Mouse (Mus musculus): ENCODE results near the gene Zar1.
"Not testable (repeated sequence)": the region's sequence is repeated elsewhere in the genome, so short reads cannot be mapped to it uniquely, and the experiment has no call there.

Gene Zar1

DNA sequence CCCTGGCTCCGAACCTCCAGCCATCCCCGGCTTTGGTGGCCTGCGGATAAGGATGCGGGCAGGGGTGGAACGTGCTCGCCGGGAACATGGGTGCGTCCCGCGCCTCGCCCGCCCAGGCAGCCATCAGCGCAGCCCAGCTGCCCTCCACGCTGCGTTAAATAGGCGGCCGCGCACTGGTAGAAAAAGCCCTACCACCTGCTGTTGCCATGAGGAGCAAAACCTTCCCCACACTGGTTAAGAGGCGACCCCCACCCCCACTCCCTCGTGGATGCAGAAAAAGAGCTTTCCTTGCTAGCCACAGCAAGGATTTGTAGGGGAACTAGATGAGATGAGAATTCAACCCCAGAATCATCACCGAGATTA is at the start of gene Zar1:
Gene Zar1 (minus strand): TSS at position 285 of the 363 bp plus-strand sequence.
- not testable (repeated sequence) for DNase-seq (ENCODE audit: low read depth, low spot score)

DNA sequence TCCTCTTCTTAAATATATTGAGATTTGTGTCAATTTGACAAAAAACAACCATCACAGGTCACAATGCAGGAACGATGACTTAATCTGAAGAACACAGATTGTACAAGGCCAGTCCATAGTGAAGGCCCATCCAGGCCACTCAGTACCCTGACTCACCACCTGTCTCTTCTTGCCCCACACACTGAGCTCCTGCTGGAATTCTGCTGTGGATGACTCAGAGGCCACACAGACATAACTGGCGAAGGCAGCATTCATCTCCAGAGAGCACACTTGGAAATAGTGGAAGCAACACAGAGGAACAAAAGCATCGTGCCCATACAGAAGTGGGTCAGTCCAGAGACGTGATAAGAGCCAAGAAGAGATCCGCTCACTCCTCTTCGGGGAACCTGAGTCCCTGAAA is 49.0 kb upstream of the Zar1 start:
- no peak for DNase-seq (ENCODE audit: low read depth, low spot score)

DNA sequence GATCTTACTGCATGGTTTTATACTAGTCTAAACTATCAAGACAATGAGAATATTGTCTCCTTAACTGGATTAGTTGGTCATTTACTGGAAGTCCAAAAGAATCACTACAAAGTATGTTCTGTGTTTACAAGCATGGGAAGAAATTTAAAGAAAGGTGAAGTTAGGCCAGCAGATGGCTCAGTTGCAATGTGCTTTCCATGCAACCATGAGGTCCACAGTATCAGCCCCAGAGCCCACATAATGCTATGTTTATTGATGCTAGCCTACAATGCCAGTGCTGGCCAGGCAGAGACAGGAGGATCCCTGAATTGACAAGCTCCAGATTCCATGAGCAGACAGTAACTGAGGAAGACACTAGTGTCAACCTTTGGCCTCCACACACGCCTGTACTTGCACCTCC is 40.0 kb upstream of the Zar1 start:
- no peak for DNase-seq (ENCODE audit: low read depth, low spot score)

DNA sequence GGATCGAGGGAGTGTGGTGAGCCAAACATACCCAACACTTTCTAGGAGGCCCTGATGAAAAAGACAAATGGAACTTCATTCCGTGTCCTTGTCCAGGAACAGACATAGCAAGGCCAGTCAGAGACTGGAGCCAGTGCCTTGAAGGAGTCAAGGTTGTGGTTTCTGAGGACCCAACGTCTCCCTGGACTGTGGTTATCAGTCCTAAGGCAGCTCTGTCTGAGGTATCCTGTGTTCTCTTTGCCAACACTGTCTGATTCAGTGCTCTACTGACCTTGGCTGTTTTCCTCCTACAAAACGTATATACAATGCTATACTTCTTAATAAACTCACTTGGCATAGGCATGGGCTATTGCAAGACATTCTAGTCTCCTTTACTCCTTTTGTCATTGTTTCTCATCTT is 36.4 kb upstream of the Zar1 start:
- no peak for DNase-seq (ENCODE audit: low read depth, low spot score)

DNA sequence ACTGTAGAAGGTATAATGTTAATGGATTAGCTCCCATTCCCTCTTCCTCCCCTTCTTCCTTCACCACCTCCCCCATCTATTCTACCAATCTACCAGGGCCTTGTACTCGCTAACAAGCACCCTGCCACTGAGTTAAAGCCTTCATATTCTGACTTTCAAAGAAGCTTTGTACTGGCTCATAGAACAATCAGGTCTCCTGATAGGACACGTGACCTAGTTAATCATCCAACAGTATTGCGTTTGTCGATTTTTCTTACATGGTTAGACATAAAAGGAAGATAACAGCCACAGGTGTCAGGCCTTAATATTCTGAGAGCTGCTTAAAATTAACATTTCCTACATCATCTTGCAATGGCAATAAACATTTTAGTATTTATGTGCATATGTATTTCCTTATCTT is 22.1 kb upstream of the Zar1 start:
- DNase-seq (ENCODE audit: low read depth, low spot score) = no peak

DNA sequence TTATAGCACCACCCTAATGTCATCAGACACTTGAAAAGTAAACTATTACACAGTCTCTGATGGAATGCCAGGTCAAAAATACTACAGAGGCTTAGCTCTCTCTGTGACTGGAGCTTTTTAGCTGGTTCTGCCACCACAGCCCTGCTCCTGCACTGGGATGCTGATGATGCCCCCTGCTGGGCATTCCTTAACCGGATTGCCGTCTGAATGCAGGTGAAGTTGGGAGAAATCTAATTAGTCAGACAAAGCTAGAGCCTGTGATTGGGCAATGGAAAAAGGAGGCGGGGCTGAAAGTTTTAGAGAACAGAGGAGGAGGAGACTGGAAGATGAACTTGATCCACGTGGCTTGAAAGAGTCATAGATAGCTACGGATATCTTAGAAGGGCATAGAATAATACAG is 20.0 kb upstream of the Zar1 start:
- peak; percentile 2 for DNase-seq (ENCODE audit: low read depth, low spot score)

DNA sequence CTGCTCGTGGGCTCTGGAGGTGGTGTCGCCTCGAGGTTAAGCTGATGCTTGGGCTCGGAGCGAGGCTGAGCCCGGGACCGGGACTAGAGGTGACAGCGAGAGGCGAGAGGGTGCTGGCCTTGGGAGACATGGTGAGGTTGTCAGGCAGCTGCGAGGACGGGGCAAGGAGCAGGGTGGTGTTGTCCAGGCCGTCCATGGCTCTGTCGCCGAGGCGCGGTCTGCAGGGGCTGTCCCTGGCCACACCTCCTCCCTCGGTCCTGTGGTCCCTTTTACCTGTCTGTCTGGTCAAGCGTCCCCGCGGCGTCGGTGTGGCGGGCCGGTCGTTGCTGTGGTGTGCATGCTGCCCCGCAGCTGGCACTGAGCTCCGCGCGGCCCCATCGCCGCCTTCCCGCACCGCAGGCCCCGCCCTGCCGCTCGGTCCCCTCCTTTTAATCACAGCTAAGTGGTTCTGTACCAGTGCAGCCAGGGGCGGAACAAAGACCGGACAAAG is 6.2 kb upstream of the Zar1 start, which contains the start of gene Gm5868:
Gene Gm5868 (minus strand): TSS at position 360 of the 490 bp plus-strand sequence.
- no peak for DNase-seq (ENCODE audit: low read depth, low spot score)

DNA sequence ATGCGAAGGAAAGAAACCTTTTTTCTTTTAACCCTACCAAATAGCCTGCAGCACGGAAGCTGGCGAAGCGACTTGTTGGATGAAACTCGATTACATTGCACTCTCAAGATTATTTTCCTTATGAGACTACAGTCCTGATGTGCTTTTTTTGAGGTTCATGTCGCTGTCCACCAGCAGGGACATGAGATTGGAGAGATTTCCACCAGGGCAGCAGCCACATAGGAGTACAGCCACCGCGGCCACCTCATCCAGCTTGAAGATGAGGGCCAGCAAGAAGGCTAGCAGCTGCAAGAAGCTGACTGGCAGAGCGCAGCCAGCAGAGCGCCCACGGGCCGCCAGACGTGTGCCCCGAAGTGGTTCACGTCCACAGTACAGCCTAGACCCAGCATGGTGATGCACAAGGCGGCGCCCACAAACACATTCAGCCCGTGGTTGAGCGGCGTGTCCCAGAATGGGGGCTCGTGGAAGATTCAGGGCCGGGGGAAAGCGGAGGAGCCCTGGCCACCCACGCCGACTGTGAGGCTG is 5.7 kb upstream of the Zar1 start:
- not testable (repeated sequence) for DNase-seq (ENCODE audit: low read depth, low spot score)

DNA sequence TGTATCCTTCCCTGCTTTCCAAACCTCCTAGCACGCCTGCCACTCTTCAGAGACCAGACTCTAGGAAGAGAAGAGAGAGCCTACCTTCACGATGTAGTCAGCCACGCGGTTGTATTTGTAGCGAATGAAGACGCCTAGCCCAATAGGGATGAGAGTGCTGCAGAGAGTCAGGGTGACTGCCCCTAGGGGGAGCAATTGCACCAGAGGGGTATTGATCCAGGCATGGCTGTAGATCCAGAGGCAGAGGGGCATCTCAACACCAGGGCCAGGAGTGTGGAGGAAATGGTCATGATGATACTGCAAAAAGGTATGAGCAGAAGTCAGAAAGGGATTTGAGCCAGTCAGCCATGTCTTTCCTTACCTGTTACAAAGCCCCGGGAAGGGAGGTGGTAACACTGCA is 5.1 kb upstream of the Zar1 start:
- DNase-seq (ENCODE audit: low read depth, low spot score) = not testable (repeated sequence)

DNA sequence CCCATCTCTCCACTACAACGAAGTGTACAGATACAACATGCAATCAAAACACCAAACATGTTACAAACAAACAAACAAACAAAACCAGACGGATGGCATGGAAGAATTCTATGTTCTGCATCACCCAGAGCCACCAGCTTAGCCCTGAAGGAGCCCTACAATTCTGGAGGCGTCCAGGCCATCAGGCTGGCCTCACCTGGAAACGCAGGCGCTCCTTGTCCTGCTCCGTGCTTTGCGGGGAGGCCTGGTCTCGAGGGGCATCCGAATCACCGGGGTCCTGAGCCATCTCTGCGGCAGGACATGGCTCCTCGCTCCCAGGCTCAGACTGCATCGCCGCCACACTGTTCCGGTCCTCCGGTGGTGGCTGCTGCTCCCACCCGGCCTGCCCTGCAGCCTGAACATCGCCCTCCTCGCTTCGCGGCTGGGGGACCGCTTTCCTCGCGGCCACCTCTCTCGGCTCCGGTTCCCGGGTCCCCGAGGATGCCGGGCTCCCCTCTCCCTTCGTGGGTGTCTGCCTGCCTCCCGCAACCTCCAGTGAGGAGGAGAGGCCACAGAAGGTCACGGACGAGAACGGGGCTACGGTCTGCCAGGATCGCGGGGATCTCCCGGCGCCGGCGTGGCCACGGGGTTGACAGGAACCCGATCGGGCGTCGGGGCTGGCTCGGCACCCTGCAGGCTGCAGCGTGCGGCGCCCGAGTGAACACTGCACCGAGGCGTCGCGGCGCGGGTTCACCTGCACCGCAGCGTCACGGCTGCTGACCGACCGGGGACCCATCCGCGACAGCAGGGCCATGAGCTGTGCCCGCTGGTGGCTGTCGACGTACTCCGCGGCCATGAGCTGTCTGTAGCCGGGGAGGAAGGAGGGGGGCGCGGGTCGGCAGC is 725 bp downstream of the Zar1 start:
- DNase-seq (ENCODE audit: low read depth, low spot score) = not testable (repeated sequence)

DNA sequence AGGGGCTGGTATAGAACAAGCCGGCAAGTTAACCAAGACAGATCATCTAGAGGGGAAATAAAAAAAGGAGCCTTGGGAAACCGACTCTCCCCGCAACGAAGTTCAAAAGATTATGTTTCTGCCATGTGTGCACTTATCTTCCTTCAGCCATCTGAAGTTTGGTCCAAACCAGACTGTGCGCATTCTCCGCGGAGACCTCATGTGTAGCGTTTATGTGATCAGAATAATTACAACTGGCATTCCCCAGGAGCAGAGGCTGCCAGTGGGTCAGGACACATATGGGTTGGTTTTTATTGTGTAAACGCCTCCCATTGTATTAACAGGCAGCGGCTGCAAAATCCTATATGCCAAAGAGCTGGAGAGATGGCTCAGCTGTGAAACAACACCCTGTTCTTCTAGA is 1.5 kb downstream of the Zar1 start:
- not testable (repeated sequence) for DNase-seq (ENCODE audit: low read depth, low spot score)

DNA sequence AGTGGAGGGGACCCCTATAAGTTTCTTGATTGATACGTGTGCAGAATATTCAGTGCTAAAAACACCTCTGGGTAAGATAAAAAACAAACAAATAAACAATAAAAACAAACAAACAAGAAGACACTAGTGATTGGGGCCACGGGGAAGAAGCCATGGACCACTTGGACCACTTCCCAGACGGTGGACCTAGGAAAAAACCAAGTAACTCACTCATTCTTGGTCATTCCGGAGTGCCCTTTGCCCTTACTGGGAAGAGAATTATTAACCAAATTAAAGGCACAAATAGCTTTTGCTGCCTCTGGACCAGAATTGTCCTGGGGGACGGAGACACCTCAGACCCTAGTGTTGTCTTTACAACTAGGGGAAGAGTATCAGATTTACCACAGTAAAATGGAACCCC is 15.4 kb downstream of the Zar1 start:
- DNase-seq (ENCODE audit: low read depth, low spot score) = no peak

DNA sequence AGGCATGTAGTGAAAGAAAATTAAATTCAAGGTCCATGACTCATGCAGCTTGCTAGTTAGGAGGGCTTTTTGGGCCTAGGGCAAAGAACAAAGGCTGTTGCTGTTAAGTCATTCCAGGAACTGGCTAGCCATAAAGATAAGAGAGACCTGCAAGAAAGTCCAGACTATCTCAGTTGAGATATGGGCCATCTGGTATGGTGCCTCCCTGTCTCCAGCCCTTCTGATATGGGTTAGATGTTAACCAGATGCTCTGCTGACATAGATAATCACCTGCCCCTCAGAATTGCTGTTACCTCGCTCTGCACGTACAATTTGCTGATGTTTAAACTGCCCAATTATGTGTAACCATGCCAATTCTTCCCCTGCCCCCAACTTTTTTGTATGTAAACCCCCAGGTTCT is 17.9 kb downstream of the Zar1 start:
- not testable (repeated sequence) for DNase-seq (ENCODE audit: low read depth, low spot score)

DNA sequence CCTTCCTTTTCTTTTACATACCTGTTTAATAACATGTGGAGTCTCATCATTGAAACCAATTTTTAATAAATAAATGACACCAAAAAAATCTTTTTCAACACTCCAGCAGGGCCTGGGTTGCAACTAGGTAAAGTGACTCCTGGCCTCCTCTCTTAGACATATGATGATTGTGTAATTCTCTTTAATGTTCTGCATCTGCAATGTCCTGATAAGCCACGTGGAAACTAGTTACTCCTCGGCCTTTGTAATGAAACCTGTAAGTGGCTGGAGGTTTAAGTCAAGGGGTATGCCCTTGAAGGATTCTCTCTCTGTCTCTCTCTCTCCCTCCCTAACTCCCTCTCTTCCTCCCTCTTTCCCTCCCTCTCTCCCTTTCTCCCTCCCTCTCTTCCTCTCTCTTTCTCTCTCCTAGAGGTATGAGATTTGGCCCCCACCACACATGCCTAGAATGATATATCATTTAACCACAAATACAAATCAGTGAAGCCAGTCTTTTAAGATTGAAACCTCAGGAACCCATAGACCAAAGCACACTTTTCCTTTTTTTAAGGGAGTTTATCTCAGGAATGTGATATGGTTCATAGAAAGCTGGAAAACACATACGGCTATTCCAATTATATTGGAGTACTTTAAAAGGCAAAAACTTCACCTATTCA is 20.0 kb downstream of the Zar1 start:
- DNase-seq (ENCODE audit: low read depth, low spot score) = no peak

DNA sequence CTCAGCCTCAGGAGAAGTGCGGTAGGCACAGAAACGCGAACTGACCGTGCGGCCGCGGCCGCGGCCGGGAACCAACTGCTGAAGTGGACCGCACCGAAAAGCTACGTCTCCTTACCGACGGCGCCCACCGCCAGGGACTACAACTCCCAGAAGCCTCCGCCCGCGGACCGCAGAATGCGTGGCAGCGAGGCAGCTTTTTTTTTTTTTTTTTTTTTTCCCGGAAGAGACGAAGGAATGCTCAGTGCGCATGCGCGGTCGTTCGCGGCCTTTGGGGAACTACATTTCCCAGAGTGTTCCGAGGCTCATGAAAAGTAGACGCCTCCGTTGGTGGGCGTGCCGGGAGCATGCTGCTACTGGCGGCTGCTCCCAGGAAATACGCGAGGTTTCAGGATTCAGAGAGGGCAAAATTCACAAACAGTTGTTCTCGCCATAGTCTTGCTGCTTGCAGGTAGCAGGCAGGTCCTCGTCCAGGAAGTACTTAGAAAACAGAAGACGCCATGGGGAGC is 21.5 kb downstream of the Zar1 start, which contains the start of gene Nfxl1:
Gene Nfxl1 (minus strand): TSS at position 141 of the 506 bp plus-strand sequence.
- DNase-seq (ENCODE audit: low read depth, low spot score) = peak; percentile 98

DNA sequence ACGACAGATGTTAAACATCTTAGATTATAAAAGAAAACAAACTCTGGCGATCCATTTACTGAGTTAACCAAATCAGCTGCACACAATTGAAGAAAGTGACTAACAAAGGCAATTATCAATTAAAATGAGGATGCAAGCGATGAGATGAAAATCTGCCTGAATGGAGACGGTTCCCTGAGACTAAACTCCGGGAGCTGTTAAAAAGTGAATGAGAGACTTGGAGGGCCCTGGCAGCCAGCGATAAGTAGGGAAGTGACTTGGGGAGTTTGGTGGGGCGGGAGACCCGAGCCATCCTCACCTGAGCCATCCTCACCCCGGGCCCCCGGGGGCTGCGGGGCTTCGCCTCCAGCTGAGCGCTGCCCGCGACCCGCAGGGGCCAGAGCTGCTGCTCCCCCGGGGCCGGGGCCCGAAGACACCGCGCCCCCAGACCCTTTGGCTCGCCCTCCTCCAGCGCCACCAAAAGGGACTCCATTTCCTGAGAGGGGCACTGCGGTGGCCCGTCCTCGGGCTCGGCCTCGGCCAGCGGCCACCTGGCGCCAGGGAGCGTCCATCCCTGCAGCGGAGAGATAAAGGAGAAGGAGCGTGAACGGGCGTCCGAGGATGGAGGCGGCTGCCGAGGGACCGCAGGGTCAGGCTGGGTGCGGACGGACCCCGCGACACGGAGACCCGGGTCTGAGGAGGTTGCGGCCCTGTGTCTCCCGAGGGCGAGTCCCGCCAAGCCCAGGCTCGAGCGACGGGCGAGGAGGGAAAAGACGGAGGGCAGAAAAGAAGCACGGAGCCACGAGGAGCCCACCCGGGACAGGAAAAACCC is 22.1 kb downstream of the Zar1 start:
- DNase-seq (ENCODE audit: low read depth, low spot score) = no peak

DNA sequence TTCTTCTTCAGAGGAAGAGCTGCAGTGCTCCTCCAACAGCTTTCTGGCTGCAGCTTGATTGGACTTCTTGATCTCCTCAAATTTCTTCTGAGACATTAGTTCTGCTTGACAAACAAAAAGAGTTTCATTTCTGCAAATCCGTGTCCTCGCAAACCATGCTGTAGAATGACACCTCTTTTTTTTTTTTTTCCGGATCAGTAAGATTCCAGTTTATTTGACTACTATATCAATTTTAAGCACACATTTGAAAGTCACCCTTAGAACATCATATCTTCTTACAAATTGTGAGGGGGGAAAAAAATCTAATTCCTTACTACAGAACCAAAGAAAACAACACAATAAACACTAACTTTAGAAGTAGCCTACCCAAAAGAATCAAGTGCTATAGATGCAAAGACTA is 24.8 kb downstream of the Zar1 start:
- no peak for DNase-seq (ENCODE audit: low read depth, low spot score)

DNA sequence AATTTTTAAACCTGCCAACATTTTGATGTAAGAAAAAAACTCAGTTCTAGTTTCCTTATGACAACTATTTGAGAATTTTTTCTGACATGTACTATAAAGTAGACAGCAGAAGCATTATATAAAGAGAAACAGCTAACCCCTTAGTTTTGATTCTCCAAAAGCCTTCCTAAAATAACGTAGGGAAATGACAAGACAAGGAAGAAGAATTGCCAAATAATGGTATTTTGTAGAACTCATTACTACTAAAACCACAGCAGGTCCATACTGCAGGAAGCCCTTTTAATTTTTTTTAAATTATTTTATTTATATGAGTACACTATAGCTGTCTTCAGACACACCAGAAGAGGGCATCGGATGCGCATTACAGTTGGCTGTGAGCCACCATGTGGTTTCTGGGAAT is 29.8 kb downstream of the Zar1 start:
- DNase-seq (ENCODE audit: low read depth, low spot score) = no peak

DNA sequence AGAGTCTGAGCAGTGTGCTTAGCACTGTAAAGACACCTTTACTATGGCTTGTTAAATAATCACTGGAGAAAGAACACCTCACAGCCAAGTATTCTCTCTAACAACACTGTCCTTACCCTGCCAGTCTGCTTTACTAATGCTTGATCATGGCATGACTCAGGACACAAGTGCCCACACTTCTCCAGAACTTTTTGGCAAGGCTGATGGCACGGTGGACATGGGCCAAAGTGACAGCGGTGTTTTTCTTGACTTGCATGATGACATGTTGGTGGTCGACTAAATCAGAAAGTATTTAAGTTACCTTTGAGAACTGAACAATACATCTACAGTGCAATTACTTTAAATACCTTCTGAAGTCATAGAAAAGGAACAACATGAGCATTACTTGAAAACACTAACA is 52.2 kb downstream of the Zar1 start:
- DNase-seq (ENCODE audit: low read depth, low spot score) = no peak

Data from telencephalon, adult 2 months (tissue).